Mouse (Mus musculus) lung, adult 18-20 months (tissue): ENCODE measurements at regions not wholly inside any gene's neighbourhood (a gene's known extent, or its start where the extent isn't known, plus 50 kb on each side); places are given as distances from the start of the nearest gene placed in this dataset.
A peak's percentile ranks its signal among the peaks of the same experiment; 100 is the strongest.

Source experiments
- DNase-seq, 2 experiments: peaks; one replicate each; pipeline ENCODE4 v3.0.0; 2022; ENCODE audit warnings: mixed read lengths in 2 of 2

GRCm38 (mm10) chr11:21036161-21036916 lies 54.8 kb upstream of the Peli1 start:
- DNase-seq = peak in 1 of 2 experiments; percentile 64

- no peak for DNase-seq
Observed at GRCm38 (mm10) chr11:21037267-21037906, 53.7 kb upstream of the Peli1 start.

- DNase-seq = no peak
Observed at GRCm38 (mm10) chr11:21041201-21041600, 49.9 kb upstream of the Peli1 start.
